Mouse (Mus musculus) small intestine, adult 2 months (tissue): ENCODE data around the gene Obscn. TPM values are rescaled to one million over a fixed set of nuclear protein-coding genes. Genes with fewer than 3 reads are reported as not detected.

ENCODE experiments used
- H3K27ac ChIP-seq: fragments of 200-500 bp; 2 replicates; pipeline ENCODE4 v1.5.1; 2012; ENCODE audit warnings: low read depth, low read length, control low read depth, inconsistent platforms; ENCODE audit not compliant: insufficient read depth
- H3K27me3 ChIP-seq: fragments of 200-500 bp; 2 replicates; pipeline ENCODE4 v1.6.1; 2012; ENCODE audit warnings: mild to moderate bottlenecking, moderate library complexity, low read length, inconsistent platforms; ENCODE audit not compliant: control insufficient read depth, insufficient read depth
- H3K36me3 ChIP-seq: fragments of 200-500 bp; 2 replicates; pipeline ENCODE4 v1.6.1; 2012; ENCODE audit warnings: mild to moderate bottlenecking, low read length, control low read depth, inconsistent platforms; ENCODE audit not compliant: control insufficient read depth, insufficient read depth
- H3K4me1 ChIP-seq: fragments of 200-500 bp; 2 replicates; pipeline ENCODE4 v1.6.1; 2012; ENCODE audit warnings: low read length, inconsistent platforms, mixed read lengths; ENCODE audit not compliant: control insufficient read depth, insufficient read depth, insufficient read length
- H3K4me3 ChIP-seq: fragments of 200-500 bp; 2 replicates; pipeline ENCODE4 v1.5.1; 2012; ENCODE audit warnings: low read depth, mild to moderate bottlenecking, control low read depth, inconsistent platforms, low read length, moderate library complexity
- CTCF ChIP-seq: fragments of 200-500 bp; IDR thresholded peaks from 2 replicates; pipeline ENCODE4 v1.5.1; 2012; ENCODE audit warnings: low read depth, mild to moderate bottlenecking, control low read depth, inconsistent platforms, low read length, moderate library complexity, mixed read lengths; ENCODE audit not compliant: insufficient replicate concordance, insufficient read length; ENCODE audit errors: extremely low read depth
- POLR2A ChIP-seq: fragments of 200-500 bp; IDR thresholded peaks from 2 replicates; pipeline ENCODE4 v1.6.1; 2012; ENCODE audit warnings: low read depth, mild to moderate bottlenecking, control low read depth, inconsistent platforms, low read length, moderate library complexity
- WGBS: fragments of 180-500 bp; shearing (Covaris S2); methylation state at CpG from one replicate; pipeline ENCODE4 v1.1.7; 2018; 5-methylcytosine and 5-hydroxymethylcytosine counted together
- polyA plus RNA-seq: library from polyadenylated mRNA; depleted of rRNA; stranded (reverse); fragments of >200 nt; gene quantifications from 2 replicates; pipeline ENCODE4 v1.2.3, GENCODE M21; 2012

Obscn gene
- polyA plus RNA-seq, 1 experiment = 1.2 TPM

DNA sequence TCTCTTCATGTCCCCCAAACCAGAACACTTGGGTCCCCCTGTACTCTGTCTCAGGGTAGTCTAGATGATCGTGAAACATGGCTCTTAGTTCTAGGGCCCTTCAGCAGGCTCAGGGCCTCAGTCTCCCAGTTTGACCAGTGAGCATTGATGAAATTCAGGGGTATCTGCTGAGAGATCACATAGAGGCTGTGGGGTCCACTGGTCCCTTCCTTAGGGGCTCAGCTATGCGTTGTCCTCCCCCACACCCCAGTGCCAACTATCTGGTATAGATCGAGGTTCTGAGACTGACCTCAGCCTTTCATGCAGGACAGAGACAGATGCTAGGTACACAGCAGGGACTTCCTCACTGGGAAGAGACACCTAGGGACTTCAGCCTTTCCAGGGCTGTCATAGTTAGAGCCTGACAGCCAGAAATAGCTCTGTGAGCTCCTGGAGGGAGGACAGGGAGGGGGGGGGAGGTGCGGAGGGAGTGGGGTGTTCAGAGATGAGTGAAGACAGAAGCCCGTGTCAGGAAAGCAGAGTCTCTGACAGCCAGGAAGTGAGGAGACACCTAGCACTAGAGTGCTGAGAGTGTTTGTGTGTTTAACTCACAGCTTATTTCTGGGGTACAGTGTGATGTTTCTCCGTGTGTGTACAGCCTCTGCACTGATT lies 152.4 kb downstream of the Obscn start:
- peaks cover 51% of the 10 kb centered on the region for H3K36me3 ChIP-seq
- peaks cover 28% of the 10 kb centered on the region for H3K4me1 ChIP-seq
- TF ChIP-seq POLR2A = no peak
- H3K4me3 ChIP-seq = no peak overlapping the region
- no peak overlapping the region for H3K27ac ChIP-seq
- 83% methylated on average over 6 of the region's 6 CpGs for WGBS
- no peaks in the 10 kb centered on the region for H3K27me3 ChIP-seq

DNA sequence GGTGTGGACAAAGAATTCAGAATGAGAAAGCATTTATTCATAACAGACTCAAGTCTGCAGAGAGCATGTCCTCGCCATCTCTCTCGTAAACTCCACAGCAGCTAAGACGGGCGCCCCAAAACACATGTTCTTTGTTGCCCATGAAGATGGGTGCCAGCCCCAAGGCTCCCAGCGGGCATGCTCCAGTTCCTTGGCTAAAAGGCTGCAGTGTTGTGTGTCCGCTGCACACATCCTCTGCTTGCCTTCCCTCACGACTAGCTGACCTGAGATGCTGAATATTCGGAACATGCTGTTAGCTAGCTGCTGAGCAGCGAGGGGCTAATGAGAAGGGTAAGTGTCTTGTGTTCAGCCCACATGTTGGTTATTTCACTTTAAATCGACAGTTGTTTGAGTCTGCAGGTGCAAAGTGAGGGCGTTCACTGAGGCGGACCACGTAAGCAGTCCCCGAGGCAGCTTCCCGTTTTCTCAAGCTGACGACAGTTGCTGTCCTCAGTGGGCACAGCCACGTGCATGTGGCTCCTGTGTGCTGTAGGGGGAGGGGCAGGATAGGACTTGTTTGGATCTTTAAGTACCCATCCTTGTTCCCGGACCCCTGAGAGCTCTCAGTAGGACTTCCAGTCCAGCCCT lies 153.6 kb downstream of the Obscn start:
- H3K27ac ChIP-seq = no peak overlapping the region
- 90% methylated on average over 18 of the region's 18 CpGs for WGBS
- no peaks in the 10 kb centered on the region for H3K27me3 ChIP-seq
- no peak for TF ChIP-seq CTCF
- TF ChIP-seq POLR2A = no peak
- peaks cover 42% of the 10 kb centered on the region for H3K36me3 ChIP-seq
- H3K4me3 ChIP-seq = no peak overlapping the region
- peaks cover 28% of the 10 kb centered on the region for H3K4me1 ChIP-seq

DNA sequence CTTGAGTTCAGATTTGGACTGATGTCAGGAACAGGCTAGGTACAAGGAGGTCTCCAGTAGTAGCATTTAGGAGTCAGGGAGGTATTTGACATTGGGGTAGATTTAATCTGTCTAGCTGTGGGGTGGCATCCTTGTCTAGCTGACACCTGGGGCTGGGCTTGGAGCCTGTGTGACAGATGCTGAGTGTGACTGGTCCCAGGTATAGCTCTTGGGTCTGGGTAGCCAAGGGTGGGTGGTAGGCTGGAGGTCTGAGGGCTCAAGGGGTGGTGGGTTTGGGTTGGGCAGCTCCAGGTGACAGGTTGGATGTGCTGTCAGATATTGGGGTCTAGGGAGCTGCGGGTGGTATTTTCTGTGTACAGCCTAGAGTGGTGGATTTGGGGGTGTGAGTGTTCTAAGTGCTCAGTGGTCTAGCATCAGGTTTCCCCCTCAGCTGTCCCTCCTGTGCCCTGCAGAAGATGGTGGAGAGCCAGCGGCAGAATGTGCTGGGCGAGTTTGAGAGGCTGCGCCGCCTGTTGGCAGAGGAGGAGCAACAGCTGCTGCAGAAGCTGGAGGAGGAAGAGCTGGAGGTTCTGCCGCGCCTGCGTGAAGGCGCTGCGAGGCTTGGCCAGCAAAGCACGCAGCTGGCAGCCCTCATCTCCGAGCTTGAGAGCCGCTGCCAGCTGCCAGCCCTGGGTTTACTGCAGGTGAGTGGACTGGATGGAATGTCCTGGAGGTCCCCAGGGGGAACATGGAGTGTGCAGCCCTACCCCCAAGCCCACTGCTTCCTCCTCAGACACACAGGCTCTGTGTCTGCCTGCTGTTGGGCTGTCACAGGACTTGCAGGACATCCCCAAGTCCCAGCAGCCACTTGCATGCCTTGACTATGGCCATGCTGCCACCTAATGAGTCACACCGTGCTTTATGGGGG lies 154.4 kb downstream of the Obscn start:
- peaks cover 30% of the 10 kb centered on the region for H3K4me1 ChIP-seq

DNA sequence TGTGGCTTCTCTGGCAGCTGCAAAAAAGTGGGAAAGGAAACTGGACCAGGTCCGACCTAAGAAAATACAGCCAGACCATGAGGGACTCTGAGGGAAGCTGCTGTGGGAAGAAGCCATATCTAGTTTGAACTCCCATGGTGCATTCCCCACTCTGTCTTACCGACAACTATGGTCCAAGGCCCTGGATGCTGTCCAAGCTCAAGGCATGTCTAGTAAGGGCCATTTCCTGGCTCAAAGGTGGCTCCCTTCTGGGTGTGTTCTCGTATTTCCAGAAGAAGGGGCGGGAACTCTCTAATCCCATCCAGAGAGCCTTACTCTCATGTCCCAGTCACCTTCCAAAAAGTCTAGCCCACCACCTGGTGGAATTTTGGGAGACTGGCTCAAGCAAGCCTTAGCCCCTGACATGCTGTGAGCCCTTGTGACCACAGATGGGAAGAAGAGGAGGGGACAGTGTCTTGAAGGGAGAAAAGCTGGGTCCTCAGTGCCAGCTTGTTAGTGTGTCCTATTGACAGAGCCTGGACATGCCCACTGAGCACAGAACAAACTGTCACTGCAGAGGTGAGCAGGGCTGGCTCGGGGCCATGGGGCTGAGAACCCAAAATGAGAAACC lies 155.7 kb downstream of the Obscn start:
- TF ChIP-seq POLR2A (no peak), CTCF (no peak)
- Histone ChIP-seq H3K4me1 (peaks cover 30% of the 10 kb centered on the region), H3K27ac (no peak overlapping the region), H3K36me3 (peaks cover 30% of the 10 kb centered on the region), H3K27me3 (no peaks in the 10 kb centered on the region), H3K4me3 (no peak overlapping the region; the same call in 1 of the 2 replicates)
- 38% methylated on average over 5 of the region's 5 CpGs for WGBS

More for the DNA sequence above, 154.4 kb downstream of the Obscn start:
- 18% methylated on average over 14 of the region's 14 CpGs for WGBS
- Histone ChIP-seq H3K27ac (no peak overlapping the region), H3K27me3 (no peaks in the 10 kb centered on the region), H3K4me3 (no peak overlapping the region), H3K36me3 (peaks cover 37% of the 10 kb centered on the region)
- TF ChIP-seq POLR2A = no peak
- peak; percentile 76 for TF ChIP-seq CTCF

DNA sequence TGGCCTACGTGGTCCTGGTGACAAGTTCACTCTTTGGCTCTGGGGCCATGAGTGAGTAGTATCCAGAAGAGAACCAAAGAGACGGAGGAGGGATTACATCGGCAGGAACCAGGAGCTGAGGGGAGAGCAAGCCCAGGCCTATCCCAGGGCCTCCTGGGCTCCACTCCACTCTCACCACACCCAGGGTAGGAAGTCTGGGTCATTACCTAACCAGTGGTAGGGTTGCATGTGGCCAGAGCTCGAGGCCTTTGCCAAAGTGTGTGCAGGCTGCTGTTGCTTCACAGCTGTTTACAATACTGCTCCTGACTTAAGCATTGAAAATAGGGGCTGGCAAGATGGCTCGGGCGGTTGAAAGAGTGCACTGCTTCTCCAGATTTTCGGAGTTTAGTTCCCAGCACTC lies 156.5 kb downstream of the Obscn start:
- no peak for TF ChIP-seq POLR2A
- no peak for TF ChIP-seq CTCF
- no peaks in the 10 kb centered on the region for H3K27me3 ChIP-seq
- WGBS = 34% methylated on average over 7 of the region's 7 CpGs
- peak overlapping the region; percentile 6; the same call in 1 of the 2 replicates for H3K27ac ChIP-seq
- H3K4me1 ChIP-seq = peaks cover 27% of the 10 kb centered on the region
- peak overlapping the region; percentile 36 for H3K4me3 ChIP-seq
- peaks cover 24% of the 10 kb centered on the region for H3K36me3 ChIP-seq

DNA sequence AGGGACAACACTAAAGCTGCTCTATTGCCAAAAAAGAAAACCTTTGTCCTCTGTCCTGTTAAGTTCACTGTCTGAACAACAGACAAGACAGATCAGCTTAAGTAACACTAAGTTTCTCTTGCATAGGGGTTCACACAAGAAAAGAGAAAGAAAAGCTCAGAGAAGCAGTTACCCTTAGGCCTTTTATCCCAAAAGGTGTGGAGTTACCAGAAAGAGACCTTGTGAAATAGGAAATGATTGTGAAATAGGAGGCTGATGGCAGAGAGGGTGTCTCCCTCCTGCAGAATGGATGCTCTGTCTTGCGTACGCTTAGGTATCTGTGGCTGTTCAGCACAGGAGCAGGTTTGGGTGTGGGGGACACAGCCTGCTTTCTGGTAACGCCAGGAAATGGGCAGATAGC lies 157.0 kb downstream of the Obscn start:
- H3K27me3 ChIP-seq = no peaks in the 10 kb centered on the region
- H3K4me3 ChIP-seq = peak overlapping the region; percentile 97
- H3K27ac ChIP-seq = peak overlapping the region; percentile 6; the same call in 1 of the 2 replicates
- peaks cover 27% of the 10 kb centered on the region for H3K4me1 ChIP-seq
- TF ChIP-seq POLR2A (no peak), CTCF (no peak)
- peaks cover 19% of the 10 kb centered on the region for H3K36me3 ChIP-seq
- WGBS = 34% methylated on average over 3 of the region's 3 CpGs

DNA sequence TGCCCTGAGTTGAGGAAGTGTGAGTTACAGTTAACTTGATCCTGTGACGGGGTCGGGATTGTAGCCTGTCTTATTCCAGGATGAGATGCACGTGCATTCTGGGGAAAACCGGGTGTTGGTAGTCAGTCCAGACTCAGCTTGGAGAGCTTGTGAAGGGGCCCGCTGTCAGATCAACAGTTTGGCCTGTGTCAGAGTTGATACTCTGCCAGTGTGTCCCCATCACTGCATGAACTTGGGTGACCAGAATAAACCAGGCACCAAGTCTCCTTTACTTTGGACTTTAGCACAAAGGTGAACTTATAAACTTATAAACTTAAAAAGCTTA lies 157.5 kb downstream of the Obscn start:
- no peaks in the 10 kb centered on the region for H3K27me3 ChIP-seq
- WGBS = 1% methylated on average over 5 of the region's 5 CpGs
- H3K27ac ChIP-seq = peak overlapping the region; percentile 86
- peak overlapping the region; percentile 97 for H3K4me3 ChIP-seq
- peaks cover 14% of the 10 kb centered on the region for H3K36me3 ChIP-seq
- TF ChIP-seq CTCF = no peak
- no peak for TF ChIP-seq POLR2A
- peaks cover 27% of the 10 kb centered on the region for H3K4me1 ChIP-seq
